Mouse (Mus musculus) cerebellum, adult 8-10 months (tissue): ENCODE measurements around the gene Nedd1.

Source experiments
- DNase-seq: peaks from one replicate; pipeline ENCODE4 v3.0.0; 2022

Nedd1 gene

DNA sequence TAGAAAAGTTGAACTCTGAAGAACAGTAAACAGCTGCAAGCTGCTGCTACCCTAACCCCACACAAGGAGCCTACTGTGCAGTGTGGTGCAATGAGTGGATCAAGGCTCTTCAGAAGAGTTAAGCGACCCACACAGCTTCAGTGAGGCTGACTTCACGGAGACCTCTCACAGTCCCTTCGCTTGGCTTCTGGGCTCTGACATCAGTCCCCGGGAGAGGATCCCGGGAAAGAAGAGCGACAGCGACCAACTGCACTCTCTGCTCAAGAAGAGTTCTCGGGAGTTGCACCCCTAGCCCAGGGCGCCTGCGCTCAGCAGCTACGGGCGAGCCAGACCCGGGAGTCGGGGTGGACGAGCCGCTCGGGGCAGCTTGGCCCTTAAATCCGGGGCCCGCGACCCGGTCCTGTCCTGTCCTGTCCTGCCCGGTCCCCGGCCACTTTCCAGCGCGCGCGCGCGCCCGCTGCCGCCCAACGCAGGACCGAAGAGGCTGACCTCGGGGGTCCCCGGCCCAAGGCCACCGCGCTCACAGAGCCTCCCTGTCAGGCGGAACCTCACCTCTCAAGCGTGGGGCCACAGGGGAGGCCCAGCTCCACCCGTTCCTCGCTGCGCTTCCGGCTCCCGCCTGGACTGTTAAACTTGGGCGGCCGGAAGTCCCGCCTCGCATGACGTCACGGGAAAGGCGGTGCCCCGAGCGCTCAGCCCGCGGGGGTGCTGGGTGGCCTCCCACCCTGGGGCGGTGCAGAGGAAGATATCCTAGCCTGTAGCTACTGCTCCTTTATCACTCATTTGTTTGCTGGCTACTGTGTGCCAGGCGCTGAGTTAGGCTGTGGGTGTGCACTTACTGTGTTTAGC lies at the start of gene Nedd1:
Gene Nedd1 (minus strand): TSS at position 650 of the 849 bp plus-strand sequence.
- DNase-seq: peak; percentile 88

DNA sequence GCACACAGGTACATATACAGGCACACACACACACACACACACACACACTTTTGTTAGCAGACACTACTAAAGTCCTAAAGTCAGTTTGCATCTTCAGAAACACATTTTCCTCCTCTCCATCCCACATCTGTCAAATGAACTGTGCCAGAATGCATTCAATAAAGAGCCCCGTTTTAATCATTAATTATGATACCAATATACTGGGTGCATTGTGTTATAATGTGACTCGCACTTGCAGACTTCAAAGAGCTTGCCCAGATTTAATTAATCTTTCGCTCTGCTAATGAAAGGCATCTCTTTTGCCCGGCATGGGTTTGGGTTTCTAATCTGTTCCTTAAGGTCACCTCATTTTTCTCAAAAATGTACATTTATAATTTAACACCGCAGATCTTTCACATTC lies 32.1 kb upstream of the Nedd1 start:
- DNase-seq: no peak

DNA sequence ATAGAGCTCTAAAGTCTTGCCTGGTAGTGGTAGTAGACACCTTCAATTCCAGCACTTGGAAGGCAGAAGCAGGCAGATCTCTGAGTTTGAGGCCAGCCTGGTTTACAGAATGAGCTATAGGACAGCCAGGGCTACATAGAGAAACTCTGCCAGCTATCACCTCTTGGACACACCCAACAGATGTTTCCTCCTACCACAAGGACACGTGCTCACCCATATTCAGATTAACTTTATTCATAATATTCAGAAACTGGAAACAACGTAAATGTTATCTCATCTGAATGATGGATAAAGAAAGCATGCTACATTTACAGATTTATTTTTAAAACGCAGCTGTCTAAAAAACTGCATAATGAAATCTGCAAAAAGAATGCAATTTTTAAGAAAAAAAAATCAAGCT lies 8.1 kb upstream of the Nedd1 start:
- DNase-seq: no peak

DNA sequence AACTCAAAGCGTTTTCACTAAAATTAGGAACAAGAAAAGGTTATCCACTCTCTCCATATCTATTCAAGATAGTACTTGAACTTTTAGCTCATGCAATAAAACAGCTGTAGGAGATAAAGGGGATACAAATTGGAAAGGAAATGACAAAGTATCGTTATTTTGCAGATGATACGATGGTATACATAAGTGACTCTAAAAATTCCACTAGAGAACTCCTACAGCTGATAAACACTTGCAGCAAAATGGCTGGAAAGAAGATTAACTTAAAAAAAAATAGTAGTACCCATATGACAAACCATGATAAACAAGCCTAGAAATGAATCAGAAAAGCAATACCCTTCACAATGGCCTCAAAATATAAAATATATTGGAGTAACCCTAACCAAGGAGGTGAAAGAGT lies 6.5 kb upstream of the Nedd1 start:
- DNase-seq: no peak

DNA sequence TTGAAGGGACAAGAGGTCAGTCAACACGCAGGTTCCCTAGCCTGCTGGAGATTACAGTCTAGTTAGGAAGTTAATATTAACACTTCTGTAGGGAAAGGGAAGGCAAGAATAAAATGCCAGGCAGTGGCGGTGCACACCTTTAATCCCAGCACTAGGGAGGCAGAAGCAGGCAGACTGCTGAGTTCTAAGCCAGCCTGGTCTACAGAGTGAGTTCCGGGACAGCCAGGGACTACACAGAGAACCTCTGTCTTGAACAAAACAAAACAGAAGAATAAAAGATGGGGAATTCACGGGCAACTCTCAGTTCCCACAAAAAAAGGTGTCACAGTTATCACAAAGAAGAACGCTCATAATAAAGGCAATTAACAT lies 384 bp upstream of the Nedd1 start:
- DNase-seq: no peak

DNA sequence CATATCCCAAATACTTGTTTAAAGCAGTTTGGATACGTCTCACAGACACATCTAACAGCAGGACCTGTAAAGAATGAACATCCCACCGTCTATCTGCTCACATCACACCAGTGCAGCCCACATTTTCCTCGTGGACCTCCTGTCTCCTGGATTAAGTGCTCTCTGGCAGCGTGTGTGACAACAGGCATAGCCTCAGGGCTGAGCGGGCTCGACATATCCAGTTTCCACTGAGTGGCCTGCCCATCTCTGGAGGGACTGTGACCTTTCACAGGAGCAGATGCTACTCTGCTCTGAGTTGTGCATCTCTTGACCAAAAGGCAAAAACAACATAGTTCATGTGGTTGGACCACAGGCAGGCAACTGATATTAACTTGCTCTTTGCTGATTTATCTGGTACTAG lies 23.2 kb downstream of the Nedd1 start:
- no peak for DNase-seq

DNA sequence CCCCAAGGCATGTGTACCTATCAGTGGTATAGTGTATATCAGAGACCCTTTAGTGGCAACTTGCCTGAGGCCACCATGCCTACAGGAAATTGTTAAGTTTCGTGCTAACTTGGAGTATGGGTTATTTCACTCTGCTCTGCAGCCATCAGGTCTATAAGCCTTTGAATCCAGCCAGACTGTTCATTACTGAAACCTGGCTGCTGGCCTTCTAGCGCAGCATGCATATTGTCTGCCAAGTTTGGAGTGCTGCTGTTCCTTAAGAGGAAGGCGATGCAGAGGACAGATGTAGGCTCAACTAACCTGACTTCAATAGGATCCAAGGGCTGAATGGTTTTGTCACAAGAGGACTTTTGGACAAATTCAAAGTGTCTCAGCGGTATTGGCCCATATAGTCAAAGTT lies 47.2 kb downstream of the Nedd1 start:
- no peak for DNase-seq

DNA sequence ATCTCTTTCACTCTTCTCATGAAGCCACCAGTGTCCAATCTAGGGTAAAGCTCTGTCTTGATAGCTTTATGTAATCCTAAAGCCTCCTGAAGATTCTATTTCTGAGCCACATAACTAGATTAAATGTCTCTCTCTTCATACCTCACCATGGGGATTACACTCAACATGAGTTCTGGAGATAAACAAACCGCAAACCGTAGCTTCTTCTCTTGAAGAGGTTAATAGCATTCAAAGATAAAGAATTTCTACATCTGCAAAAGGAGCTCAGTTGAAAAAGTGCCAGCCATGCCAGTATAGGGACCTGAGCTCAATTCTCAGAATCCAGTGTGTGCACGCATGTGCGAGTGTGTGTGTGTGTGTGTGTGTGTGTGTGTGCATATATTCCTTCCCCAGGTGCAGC lies 50.3 kb downstream of the Nedd1 start:
- DNase-seq: no peak

DNA sequence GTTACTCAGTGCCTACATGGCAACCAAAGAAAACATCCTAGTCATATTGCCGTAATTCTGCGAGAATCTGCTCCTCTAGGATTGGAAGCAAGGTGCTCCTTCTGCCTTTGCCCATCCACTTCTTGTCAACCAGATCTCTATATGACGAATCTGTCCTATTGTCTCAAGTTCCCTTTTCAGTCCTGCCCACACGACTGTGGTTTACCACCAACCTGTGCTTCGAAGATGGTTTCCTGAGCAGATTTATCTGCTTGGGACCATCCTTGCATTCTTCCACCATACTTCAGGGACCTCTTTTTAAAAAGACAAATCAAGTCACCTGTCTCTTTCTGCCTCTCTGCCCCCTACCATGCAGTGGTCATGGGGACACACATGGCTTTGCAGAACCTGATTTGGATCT lies 56.9 kb downstream of the Nedd1 start:
- DNase-seq: no peak

DNA sequence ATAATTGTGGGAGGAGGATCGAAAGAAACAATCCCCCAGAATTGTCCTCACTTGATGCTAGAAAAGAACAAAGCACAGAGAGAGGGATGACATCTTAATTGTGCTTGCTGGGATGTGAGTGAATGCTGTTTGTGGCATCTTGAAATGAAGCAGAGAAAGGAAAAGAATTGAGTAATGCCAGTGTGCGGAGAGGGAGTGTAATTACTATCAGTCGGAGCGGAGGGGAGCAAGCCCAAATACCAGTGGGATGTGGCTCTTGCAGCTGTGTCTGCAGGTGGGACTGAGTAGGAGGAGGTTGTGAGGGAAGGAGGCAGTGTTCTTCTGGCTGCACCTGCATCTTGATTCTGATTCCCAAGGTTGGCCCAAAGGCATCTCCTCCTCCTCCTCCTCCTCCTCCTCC lies 69.0 kb downstream of the Nedd1 start:
- DNase-seq: no peak

DNA sequence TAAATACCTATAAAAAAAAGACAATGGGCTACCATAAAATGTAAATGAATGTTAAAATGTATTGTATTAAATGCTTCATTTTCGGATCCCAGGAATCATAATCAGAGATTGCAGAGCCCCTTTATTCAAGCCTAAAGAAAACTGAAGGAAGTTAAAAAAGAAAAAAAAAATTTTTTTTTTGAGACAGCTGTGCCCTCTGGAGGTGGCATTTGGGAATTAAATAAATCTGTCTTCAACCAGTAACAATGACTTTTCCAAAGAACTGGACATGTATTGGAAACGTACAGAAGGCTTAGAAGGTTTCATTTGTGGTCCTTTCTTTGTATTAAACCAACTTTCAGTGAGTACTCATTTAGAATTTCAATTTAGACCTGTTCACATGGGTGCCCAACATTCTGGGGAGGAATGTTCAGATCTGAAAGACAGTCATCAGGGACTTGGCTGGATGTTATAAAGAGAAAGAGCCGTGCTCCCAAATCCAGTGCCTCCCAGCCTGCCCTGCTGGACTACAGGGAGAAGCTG lies 69.8 kb downstream of the Nedd1 start:
- DNase-seq: no peak

DNA sequence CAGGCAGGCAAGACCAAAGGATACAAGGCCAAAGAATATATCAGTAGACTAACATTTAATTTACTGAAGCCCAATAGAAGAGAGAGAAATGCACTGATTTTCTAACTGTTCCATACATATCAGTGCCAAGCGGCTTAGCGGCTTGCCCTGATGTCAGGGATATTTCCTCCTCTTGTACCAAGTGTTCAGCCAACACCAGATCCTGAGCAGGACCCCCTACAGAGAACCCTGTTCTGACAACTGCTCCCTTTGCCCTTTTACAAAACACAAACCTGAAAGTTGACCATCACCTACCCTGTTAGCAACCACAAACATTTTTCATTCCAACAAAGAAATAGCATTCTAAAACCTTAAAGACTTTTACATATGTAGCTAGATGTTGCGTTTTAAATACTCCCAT lies 71.0 kb downstream of the Nedd1 start:
- DNase-seq: no peak

DNA sequence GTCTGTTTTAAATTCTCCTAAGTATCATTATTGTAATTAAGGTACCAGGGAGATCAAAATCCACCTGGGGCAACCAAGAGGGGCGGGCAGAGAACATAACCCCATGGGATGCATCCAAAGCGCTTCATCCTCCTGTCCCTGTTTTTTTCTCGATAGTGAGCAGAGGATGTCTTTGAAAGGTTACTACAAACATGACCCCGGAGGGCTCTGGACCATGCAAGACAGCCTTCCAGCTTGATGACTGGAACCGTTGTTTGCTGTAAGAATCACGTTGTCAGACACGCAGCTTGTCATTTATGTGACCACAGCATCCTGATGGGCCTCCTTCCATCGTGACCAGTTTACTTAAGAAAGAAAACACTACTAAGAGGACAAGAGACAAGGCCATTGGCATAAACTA lies 73.1 kb downstream of the Nedd1 start:
- no peak for DNase-seq

DNA sequence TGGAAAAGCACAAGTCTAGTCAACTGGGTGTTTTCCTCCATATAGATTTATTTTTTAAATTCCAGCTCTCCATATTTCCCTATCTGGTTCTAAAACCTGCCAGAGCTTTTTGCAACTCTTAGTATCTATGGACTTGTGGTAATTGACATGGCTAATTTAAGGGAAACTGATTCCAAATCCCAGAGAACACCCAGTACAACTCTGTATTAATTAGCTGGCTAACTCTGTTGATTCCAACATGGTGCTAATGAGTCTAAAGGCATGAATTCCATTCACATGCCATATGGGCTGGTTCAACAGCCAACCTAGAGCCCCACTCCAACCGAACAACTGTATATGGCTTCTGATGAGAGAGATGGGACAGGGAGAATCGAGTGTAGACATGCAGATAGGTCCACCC lies 74.5 kb downstream of the Nedd1 start:
- DNase-seq: no peak

DNA sequence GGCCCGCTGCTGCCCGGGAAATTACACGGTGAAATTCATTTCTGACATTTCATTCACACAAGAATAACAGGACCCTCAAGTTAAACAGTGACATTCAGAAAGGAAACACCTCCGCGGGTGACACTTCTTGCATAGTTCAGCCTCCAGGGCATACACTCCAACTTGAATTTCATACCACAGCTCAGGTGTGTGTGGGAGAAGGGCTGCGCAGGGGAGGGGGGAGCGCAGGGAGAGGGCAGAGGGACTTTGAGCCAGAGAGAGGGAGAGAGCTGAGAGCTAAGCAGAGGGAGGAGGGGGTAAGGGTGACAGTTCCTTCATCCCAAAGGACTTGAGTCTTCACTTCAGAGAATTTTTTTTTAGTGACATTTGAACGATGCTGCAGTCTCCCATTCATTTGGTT lies 78.2 kb downstream of the Nedd1 start:
- DNase-seq: no peak

DNA sequence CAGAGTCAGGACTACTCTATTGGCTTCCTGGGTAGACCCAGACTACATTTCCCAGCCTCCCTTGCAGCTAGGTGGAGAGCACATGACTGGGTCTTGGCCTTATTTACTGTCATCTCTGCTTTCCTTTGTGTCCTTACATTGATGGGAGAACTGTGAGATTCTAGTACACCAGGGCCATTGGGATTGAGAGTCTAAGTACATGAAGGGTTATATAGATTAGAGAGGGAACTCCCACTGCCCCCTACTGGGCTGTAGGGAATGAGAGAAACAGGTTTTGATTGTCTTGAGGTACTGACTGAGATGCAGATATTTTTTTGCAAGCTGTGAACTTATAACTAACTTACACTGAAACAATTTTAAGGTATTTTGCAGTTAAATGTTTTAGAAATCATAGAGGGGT lies 81.2 kb downstream of the Nedd1 start:
- DNase-seq: no peak
